ENCODE assay signal across 10 mouse cellular contexts in the genomic region with DNA sequence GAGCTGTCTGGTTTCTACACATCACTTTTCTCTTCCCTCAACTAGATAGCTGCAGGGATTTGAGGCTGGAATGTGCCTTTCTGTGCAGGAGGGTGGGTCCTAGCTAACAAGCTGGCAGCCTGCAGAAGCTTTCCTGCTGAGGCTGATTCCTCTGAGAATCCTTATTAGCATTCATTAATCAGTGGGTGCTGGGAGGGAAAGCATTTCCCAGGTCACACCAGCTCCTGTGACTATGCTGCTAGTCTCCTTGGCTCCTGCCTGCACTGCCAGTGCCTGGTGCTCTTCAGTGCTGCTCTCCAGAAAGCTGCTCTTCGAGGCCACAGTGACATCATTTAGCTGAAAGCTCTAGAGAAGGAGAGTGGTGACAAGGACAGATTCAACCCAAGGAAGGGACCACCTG.
DNase-seq lines count a peak whose midpoint lies in the region; ATAC-seq and TF ChIP-seq lines count a peak whose summit lies in the region.
"Had no signal": no experiment of that assay in that cellular context is flagged by ENCODE, and none has a peak within 500 bp of the region (broad histone marks: within the 10 kb centered on the region; RNA-seq: fewer than 3 reads in every experiment).

No protein-coding gene starts in this region.

- peak; percentile 77 for DNase-seq in heart, adult 11 months
- DNase-seq in heart, adult 2 months, result no peak
- DNase-seq in neural tube, embryonic 10.5 days (ENCODE audit: extremely low spot score, low spot score), result no peak
- DNase-seq in frontal cortex, adult 2 months (ENCODE audit: extremely low spot score in 1 of 2, low spot score in 1 of 2), result no peak
- DNase-seq in B cell, adult 2 months, result no peak
- no peak for DNase-seq in lung, postnatal 14 days
- DNase-seq: lung, adult 2 months; spleen, adult 18-20 months had no signal

- H3K4me1 ChIP-seq in heart, adult 2 months (ENCODE audit: control insufficient read depth, insufficient read depth, low read length), result no peaks in the 10 kb centered on the region
- H3K4me1 ChIP-seq in neural tube, embryonic 15.5 days, result peaks cover 25% of the 10 kb centered on the region
- peaks cover 9% of the 10 kb centered on the region for H3K4me1 ChIP-seq in intestine, embryonic 16.5 days (ENCODE audit: control insufficient read depth, insufficient read depth, low read length)

- no peak; the same call in 1 of the 2 replicates for ATAC-seq in neural tube, embryonic 15.5 days (ENCODE audit: low FRiP score)
- no peak for ATAC-seq in intestine, embryonic 16.5 days

- H3K4me2 ChIP-seq in neural tube, embryonic 15.5 days, result no peak overlapping the region
- H3K4me2 ChIP-seq in intestine, embryonic 16.5 days (ENCODE audit: low read depth, low read length), result no peak overlapping the region

- no peak for TF ChIP-seq POLR2A in heart, adult 2 months (IDR thresholded peaks at IDR 0.05; ENCODE audit: insufficient read depth, low read depth, low read length)

- intact Hi-C loops in heart, adult 2 months (cut with DNase I), result no loop called here

- H3K79me2 ChIP-seq in heart, adult 2 months (replicated peaks; ENCODE audit: control insufficient read depth, insufficient read depth, low read length), result no peaks in the 10 kb centered on the region

- TF ChIP-seq EP300 in heart, adult 2 months (IDR thresholded peaks at IDR 0.05; ENCODE audit: insufficient read depth, low read depth, low read length), result no peak

- TF ChIP-seq CTCF in heart, adult 2 months (IDR thresholded peaks at IDR 0.05), result no peak

- no peak overlapping the region for H3K27ac ChIP-seq in heart, adult 2 months
- peak overlapping the region; percentile 38 for H3K27ac ChIP-seq in neural tube, embryonic 15.5 days (replicated peaks)
- peak overlapping the region; percentile 12; the same call in 1 of the 2 replicates for H3K27ac ChIP-seq in intestine, embryonic 16.5 days (ENCODE audit: low read length)

- H3K4me3 ChIP-seq in heart, adult 2 months, result no peak overlapping the region
- no peak overlapping the region for H3K4me3 ChIP-seq in neural tube, embryonic 15.5 days (replicated peaks)
- no peak overlapping the region for H3K4me3 ChIP-seq in intestine, embryonic 16.5 days (ENCODE audit: low read length)

- no peaks in the 10 kb centered on the region for H3K36me3 ChIP-seq in heart, adult 2 months (ENCODE audit: control insufficient read depth, insufficient read depth, low read length)
- no peaks in the 10 kb centered on the region for H3K36me3 ChIP-seq in neural tube, embryonic 15.5 days
- no peaks in the 10 kb centered on the region for H3K36me3 ChIP-seq in intestine, embryonic 16.5 days (ENCODE audit: control insufficient read depth, insufficient read depth, low read length)

- H3K27me3 ChIP-seq in heart, adult 2 months (ENCODE audit: control insufficient read depth, insufficient read depth, low read length), result no peaks in the 10 kb centered on the region
- no peaks in the 10 kb centered on the region for H3K27me3 ChIP-seq in neural tube, embryonic 15.5 days (replicated peaks)
- H3K27me3 ChIP-seq in intestine, embryonic 16.5 days (replicated peaks; ENCODE audit: control insufficient read depth, insufficient read depth, low read length), result no peaks in the 10 kb centered on the region

- 15% methylated on average over 1 of the region's 1 CpGs for WGBS in heart, adult 2 months
- 18% methylated on average over 1 of the region's 1 CpGs for WGBS in neural tube, embryonic 15.5 days
- WGBS in intestine, embryonic 16.5 days, result 8% methylated on average over 1 of the region's 1 CpGs

- no peak overlapping the region for H3K9ac ChIP-seq in heart, adult 2 months (ENCODE audit: low read depth, low read length)
- no peak overlapping the region for H3K9ac ChIP-seq in neural tube, embryonic 15.5 days (replicated peaks)
- no peak overlapping the region for H3K9ac ChIP-seq in intestine, embryonic 16.5 days (ENCODE audit: low read depth, low read length)

- H3K9me3 ChIP-seq in neural tube, embryonic 15.5 days (replicated peaks), result no peaks in the 10 kb centered on the region
- no peaks in the 10 kb centered on the region for H3K9me3 ChIP-seq in intestine, embryonic 16.5 days (ENCODE audit: control insufficient read depth, low read length)
